Mouse (Mus musculus) megakaryocyte progenitor cell, adult 5-6 weeks (primary cell): ENCODE results near the gene Tecpr2. TPM values are rescaled to one million over a fixed set of nuclear protein-coding genes. Genes with fewer than 3 reads are reported as not detected.

ENCODE experiments used
- ATAC-seq: replicated peaks from 2 replicates; pipeline ENCODE4 v1.8.0; 2016; ENCODE audit warnings: mild to moderate bottlenecking, moderate TSS enrichment, inconsistent platforms; ENCODE audit not compliant: poor library complexity
- total RNA-seq, 2 experiments: library from RNA; stranded (forward) in 1 of 2; stranded (reverse) in 1 of 2; fragments of 157-497, 149-512 nt in 1 of 2; fragments of 200-1000 nt in 1 of 2; gene quantifications; 2 replicates each; pipeline versions ENCODE4 v1.2.3 to v1.2.4; 2015 to 2017

The Tecpr2 gene
- total RNA-seq, 2 experiments from 2014 or later: 4.7 to 6.8 TPM

- ATAC-seq: no peak
Measured at GRCm38 (mm10) chr12:110861256-110861655, 27.8 kb upstream of the Tecpr2 start.

GRCm38 (mm10) chr12:110864008-110864407 is 25.1 kb upstream of the Tecpr2 start:
- ATAC-seq: no peak

GRCm38 (mm10) chr12:110865571-110865970 is 23.5 kb upstream of the Tecpr2 start:
- no peak for ATAC-seq

GRCm38 (mm10) chr12:110865989-110866388 is 23.1 kb upstream of the Tecpr2 start:
- no peak for ATAC-seq

GRCm38 (mm10) chr12:110870107-110870506 is 19.0 kb upstream of the Tecpr2 start:
- peak; percentile 67 for ATAC-seq

- no peak for ATAC-seq
Measured at GRCm38 (mm10) chr12:110871247-110871646, 17.8 kb upstream of the Tecpr2 start.

GRCm38 (mm10) chr12:110875351-110875750 is 13.7 kb upstream of the Tecpr2 start:
- ATAC-seq: no peak

GRCm38 (mm10) chr12:110882291-110882690 is 6.8 kb upstream of the Tecpr2 start:
- ATAC-seq: 0 out of 2 replicates have a peak, but pooled peaks have one; percentile 42

GRCm38 (mm10) chr12:110885251-110885650 is 3.8 kb upstream of the Tecpr2 start:
- no peak for ATAC-seq

GRCm38 (mm10) chr12:110888106-110888505 is 958 bp upstream of the Tecpr2 start:
- ATAC-seq: peak; percentile 16; the same call in 1 of the 2 replicates

- ATAC-seq: peak; percentile 27
Measured at GRCm38 (mm10) chr12:110888606-110889005, 458 bp upstream of the Tecpr2 start.

GRCm38 (mm10) chr12:110891887-110892286 is 2.8 kb downstream of the Tecpr2 start:
- ATAC-seq: no peak

- no peak for ATAC-seq
Measured at GRCm38 (mm10) chr12:110902106-110902505, 13.0 kb downstream of the Tecpr2 start.

- peak; percentile 68 for ATAC-seq
Measured at GRCm38 (mm10) chr12:110903536-110903935, 14.5 kb downstream of the Tecpr2 start.

GRCm38 (mm10) chr12:110907845-110908244 is 18.8 kb downstream of the Tecpr2 start:
- peak; percentile 66 for ATAC-seq

GRCm38 (mm10) chr12:110909962-110910361 is 20.9 kb downstream of the Tecpr2 start:
- ATAC-seq: no peak

GRCm38 (mm10) chr12:110915761-110916160 is 26.7 kb downstream of the Tecpr2 start:
- ATAC-seq: no peak

GRCm38 (mm10) chr12:110920254-110920653 is 31.2 kb downstream of the Tecpr2 start:
- no peak for ATAC-seq

GRCm38 (mm10) chr12:110921572-110921971 is 32.5 kb downstream of the Tecpr2 start:
- no peak for ATAC-seq

- ATAC-seq: no peak
Measured at GRCm38 (mm10) chr12:110932820-110933219, 43.8 kb downstream of the Tecpr2 start.

- peak; percentile 91 for ATAC-seq
Measured at GRCm38 (mm10) chr12:110935983-110936620, 47.0 kb downstream of the Tecpr2 start.

- no peak for ATAC-seq
Measured at GRCm38 (mm10) chr12:110937496-110937895, 48.4 kb downstream of the Tecpr2 start.

GRCm38 (mm10) chr12:110939385-110939784 is 50.3 kb downstream of the Tecpr2 start:
- ATAC-seq: no peak
